Mouse (Mus musculus): Measurements from ENCODE around the gene Pnn. TPM values are rescaled to one million over a fixed set of nuclear protein-coding genes. Genes with fewer than 3 reads are reported as not detected.

Pnn gene
- polyA plus RNA-seq, 1 experiment from 2014 or later = 73.4 TPM

- Histone ChIP-seq H3K4me2 (no peak overlapping the region), H3K9me3 (replicated peaks) (no peaks in the 10 kb centered on the region), H3K36me3 (peaks cover 43% of the 10 kb centered on the region), H3K27ac (ENCODE audit: poor library complexity, severe bottlenecking) (no peak overlapping the region), H3K9ac (no peak overlapping the region), H3K4me1 (replicated peaks) (no peaks in the 10 kb centered on the region), H3K4me3 (no peak overlapping the region), H3K27me3 (replicated peaks) (no peaks in the 10 kb centered on the region)
- 89% methylated on average over 3 of the region's 3 CpGs for WGBS
- no peak for ATAC-seq (ENCODE audit: insufficient number of reproducible peaks, low FRiP score)
Observed at GRCm38 (mm10) chr12:59074052-59074451, 7.4 kb downstream of the Pnn start.

GRCm38 (mm10) chr12:59076996-59077395, 10.3 kb downstream of the Pnn start:
- WGBS = 82% methylated on average over 3 of the region's 3 CpGs
- H3K9ac ChIP-seq = no peak overlapping the region
- no peaks in the 10 kb centered on the region for H3K4me1 ChIP-seq (replicated peaks)
- H3K4me3 ChIP-seq = no peak overlapping the region
- no peaks in the 10 kb centered on the region for H3K27me3 ChIP-seq (replicated peaks)
- H3K27ac ChIP-seq (ENCODE audit: poor library complexity, severe bottlenecking) = no peak overlapping the region
- H3K9me3 ChIP-seq (replicated peaks) = no peaks in the 10 kb centered on the region
- H3K36me3 ChIP-seq = peaks cover 18% of the 10 kb centered on the region
- no peak overlapping the region for H3K4me2 ChIP-seq
- no peak for ATAC-seq (ENCODE audit: insufficient number of reproducible peaks, low FRiP score)

- Histone ChIP-seq H3K4me1 (replicated peaks) (no peaks in the 10 kb centered on the region), H3K27me3 (replicated peaks) (no peaks in the 10 kb centered on the region), H3K9me3 (replicated peaks) (no peaks in the 10 kb centered on the region), H3K4me2 (no peak overlapping the region), H3K27ac (ENCODE audit: poor library complexity, severe bottlenecking) (no peak overlapping the region), H3K9ac (no peak overlapping the region), H3K36me3 (peaks cover 11% of the 10 kb centered on the region), H3K4me3 (no peak overlapping the region)
- WGBS = 89% methylated on average over 3 of the region's 3 CpGs
- ATAC-seq (ENCODE audit: insufficient number of reproducible peaks, low FRiP score) = no peak
Observed at GRCm38 (mm10) chr12:59077883-59078282, 11.2 kb downstream of the Pnn start.

GRCm38 (mm10) chr12:59080461-59080860, 13.8 kb downstream of the Pnn start:
- Histone ChIP-seq H3K9me3 (replicated peaks) (no peaks in the 10 kb centered on the region), H3K4me1 (replicated peaks) (no peaks in the 10 kb centered on the region)

GRCm38 (mm10) chr12:59084446-59084845, 17.8 kb downstream of the Pnn start:
- no peaks in the 10 kb centered on the region for H3K27me3 ChIP-seq (replicated peaks)
- 58% methylated on average over 5 of the region's 5 CpGs for WGBS
- no peaks in the 10 kb centered on the region for H3K36me3 ChIP-seq
- no peak overlapping the region for H3K27ac ChIP-seq (ENCODE audit: poor library complexity, severe bottlenecking)
- H3K4me1 ChIP-seq (replicated peaks) = no peaks in the 10 kb centered on the region
- no peak overlapping the region for H3K4me3 ChIP-seq
- H3K9me3 ChIP-seq (replicated peaks) = no peaks in the 10 kb centered on the region
- no peak for ATAC-seq (ENCODE audit: insufficient number of reproducible peaks, low FRiP score)
- H3K4me2 ChIP-seq = no peak overlapping the region
- no peak overlapping the region for H3K9ac ChIP-seq

More at GRCm38 (mm10) chr12:59080461-59080860, 13.8 kb downstream of the Pnn start:
- WGBS = 85% methylated on average over 4 of the region's 4 CpGs
- Histone ChIP-seq H3K4me3 (no peak overlapping the region), H3K4me2 (no peak overlapping the region), H3K27me3 (replicated peaks) (no peaks in the 10 kb centered on the region), H3K36me3 (peaks cover 1% of the 10 kb centered on the region; the same call in 1 of the 2 replicates), H3K9ac (no peak overlapping the region), H3K27ac (ENCODE audit: poor library complexity, severe bottlenecking) (no peak overlapping the region)
- no peak for ATAC-seq (ENCODE audit: insufficient number of reproducible peaks, low FRiP score)

GRCm38 (mm10) chr12:59086171-59086570, 19.5 kb downstream of the Pnn start:
- Histone ChIP-seq H3K36me3 (no peaks in the 10 kb centered on the region), H3K27me3 (replicated peaks) (no peaks in the 10 kb centered on the region), H3K9me3 (replicated peaks) (no peaks in the 10 kb centered on the region), H3K4me1 (replicated peaks) (no peaks in the 10 kb centered on the region), H3K27ac (ENCODE audit: poor library complexity, severe bottlenecking) (no peak overlapping the region), H3K9ac (no peak overlapping the region), H3K4me3 (no peak overlapping the region), H3K4me2 (no peak overlapping the region)
- 81% methylated on average over 5 of the region's 5 CpGs for WGBS
- no peak for ATAC-seq (ENCODE audit: insufficient number of reproducible peaks, low FRiP score)

GRCm38 (mm10) chr12:59093543-59093942, 26.9 kb downstream of the Pnn start:
- no peak overlapping the region for H3K27ac ChIP-seq (ENCODE audit: poor library complexity, severe bottlenecking)
- no peak for ATAC-seq (ENCODE audit: insufficient number of reproducible peaks, low FRiP score)
- no peak overlapping the region for H3K4me3 ChIP-seq
- 36% methylated on average over 2 of the region's 2 CpGs for WGBS
- H3K27me3 ChIP-seq (replicated peaks) = no peaks in the 10 kb centered on the region
- H3K9me3 ChIP-seq (replicated peaks) = 0 out of 2 replicates have a peak, but pooled peaks cover 2% of the 10 kb centered on the region
- no peak overlapping the region for H3K9ac ChIP-seq
- H3K4me2 ChIP-seq = no peak overlapping the region
- H3K4me1 ChIP-seq (replicated peaks) = no peaks in the 10 kb centered on the region
- no peaks in the 10 kb centered on the region for H3K36me3 ChIP-seq

- Histone ChIP-seq H3K4me1 (replicated peaks) (no peaks in the 10 kb centered on the region), H3K27me3 (replicated peaks) (no peaks in the 10 kb centered on the region), H3K9ac (no peak within 1 kb of the TSS), H3K4me2 (no peak within 1 kb of the TSS), H3K27ac (ENCODE audit: poor library complexity, severe bottlenecking) (no peak within 1 kb of the TSS), H3K36me3 (no peaks in the 10 kb centered on the region), H3K4me3 (no peak within 1 kb of the TSS), H3K9me3 (replicated peaks) (0 out of 2 replicates have a peak, but pooled peaks cover 2% of the 10 kb centered on the region)
- 77% methylated on average over 19 of the region's 19 CpGs for WGBS
- ATAC-seq (ENCODE audit: insufficient number of reproducible peaks, low FRiP score) = no peak
Observed at GRCm38 (mm10) chr12:59095104-59096025, 28.7 kb downstream of the Pnn start, which contains the start of gene Mia2. Gene Mia2 (plus strand): TSS chr12:59095799.

GRCm38 (mm10) chr12:59104771-59105170, 38.1 kb downstream of the Pnn start:
- Histone ChIP-seq H3K27me3 (replicated peaks) (no peaks in the 10 kb centered on the region), H3K9me3 (replicated peaks) (no peaks in the 10 kb centered on the region), H3K4me3 (no peak overlapping the region), H3K4me2 (no peak overlapping the region), H3K27ac (ENCODE audit: poor library complexity, severe bottlenecking) (no peak overlapping the region), H3K36me3 (no peaks in the 10 kb centered on the region), H3K9ac (no peak overlapping the region), H3K4me1 (replicated peaks) (no peaks in the 10 kb centered on the region)
- WGBS = 52% methylated on average over 5 of the region's 5 CpGs
- ATAC-seq (ENCODE audit: insufficient number of reproducible peaks, low FRiP score) = no peak

- H3K9ac ChIP-seq = no peak overlapping the region
- no peaks in the 10 kb centered on the region for H3K9me3 ChIP-seq (replicated peaks)
- H3K4me3 ChIP-seq = no peak overlapping the region
- ATAC-seq (ENCODE audit: insufficient number of reproducible peaks, low FRiP score) = no peak
- 75% methylated on average over 6 of the region's 6 CpGs for WGBS
- H3K4me1 ChIP-seq (replicated peaks) = no peaks in the 10 kb centered on the region
- no peaks in the 10 kb centered on the region for H3K36me3 ChIP-seq
- no peak overlapping the region for H3K27ac ChIP-seq (ENCODE audit: poor library complexity, severe bottlenecking)
- no peaks in the 10 kb centered on the region for H3K27me3 ChIP-seq (replicated peaks)
- no peak overlapping the region for H3K4me2 ChIP-seq
Observed at GRCm38 (mm10) chr12:59105914-59106313, 39.2 kb downstream of the Pnn start.

GRCm38 (mm10) chr12:59106491-59106890, 39.8 kb downstream of the Pnn start:
- no peaks in the 10 kb centered on the region for H3K36me3 ChIP-seq
- H3K9me3 ChIP-seq (replicated peaks) = no peaks in the 10 kb centered on the region
- no peaks in the 10 kb centered on the region for H3K27me3 ChIP-seq (replicated peaks)
- H3K4me1 ChIP-seq (replicated peaks) = no peaks in the 10 kb centered on the region
- H3K27ac ChIP-seq (ENCODE audit: poor library complexity, severe bottlenecking) = no peak overlapping the region
- H3K9ac ChIP-seq = no peak overlapping the region
- no peak overlapping the region for H3K4me3 ChIP-seq
- 80% methylated on average over 5 of the region's 5 CpGs for WGBS
- H3K4me2 ChIP-seq = no peak overlapping the region
- ATAC-seq (ENCODE audit: insufficient number of reproducible peaks, low FRiP score) = no peak

Data from heart, embryonic 12.5 days (tissue).